Mouse (Mus musculus): ENCODE results near the gene Pafah2. TPM values are rescaled to one million over a fixed set of nuclear protein-coding genes. Genes with fewer than 3 reads are reported as not detected.

Gene Pafah2
- total RNA-seq, 2 experiments from 2014 or later, result 13.9 to 14.9 TPM

GRCm38 (mm10) chr4:134457130-134457825, 61.2 kb downstream of the Pafah2 start:
- no peak for DNase-seq (ENCODE audit: low spot score in 2 of 2)

- DNase-seq (ENCODE audit: low spot score in 2 of 2), result no peak
Observed at GRCm38 (mm10) chr4:134458856-134459255, 62.7 kb downstream of the Pafah2 start.

- no peak for DNase-seq (ENCODE audit: low spot score in 2 of 2)
Observed at GRCm38 (mm10) chr4:134460277-134460676, 64.2 kb downstream of the Pafah2 start.

GRCm38 (mm10) chr4:134461252-134461651, 65.1 kb downstream of the Pafah2 start:
- no peak for DNase-seq (ENCODE audit: low spot score in 2 of 2)

GRCm38 (mm10) chr4:134465789-134466188, 69.7 kb downstream of the Pafah2 start:
- DNase-seq (ENCODE audit: low spot score in 2 of 2), result no peak

GRCm38 (mm10) chr4:134466381-134467262, 70.5 kb downstream of the Pafah2 start:
- no peak for DNase-seq (ENCODE audit: low spot score in 2 of 2)

GRCm38 (mm10) chr4:134467435-134468214, 71.5 kb downstream of the Pafah2 start:
- no peak for DNase-seq (ENCODE audit: low spot score in 2 of 2)

- peak; percentile 77 to 86 for DNase-seq (ENCODE audit: low spot score in 2 of 2)
Observed at GRCm38 (mm10) chr4:134468215-134468575, 72.1 kb downstream of the Pafah2 start, which contains the start of gene Stmn1. Stmn1 (plus strand) TSS chr4:134468320.

- peak; percentile 89 to 93 for DNase-seq (ENCODE audit: low spot score in 2 of 2)
Observed at GRCm38 (mm10) chr4:134468578-134469266, 72.6 kb downstream of the Pafah2 start.

GRCm38 (mm10) chr4:134469341-134469796, 73.2 kb downstream of the Pafah2 start:
- no peak for DNase-seq (ENCODE audit: low spot score in 2 of 2)

- DNase-seq (ENCODE audit: low spot score in 2 of 2), result no peak
Observed at GRCm38 (mm10) chr4:134469985-134470384, 73.9 kb downstream of the Pafah2 start.

- no peak for DNase-seq (ENCODE audit: low spot score in 2 of 2)
Observed at GRCm38 (mm10) chr4:134471469-134471868, 75.3 kb downstream of the Pafah2 start.

GRCm38 (mm10) chr4:134473764-134474163, 77.6 kb downstream of the Pafah2 start:
- DNase-seq (ENCODE audit: low spot score in 2 of 2), result no peak

GRCm38 (mm10) chr4:134474240-134474639, 78.1 kb downstream of the Pafah2 start:
- DNase-seq (ENCODE audit: low spot score in 2 of 2), result no peak

GRCm38 (mm10) chr4:134476899-134477298, 80.8 kb downstream of the Pafah2 start:
- no peak for DNase-seq (ENCODE audit: low spot score in 2 of 2)

Small RNA genes lying within 50 kb of the gene (microRNA-seq; reads per million reads assigned to microRNA genes)
- not detected for gene Gm23634

Other genes starting within 250 kb of the Pafah2 start
- 10 to 100 TPM; 26.1 to 26.6 TPM for gene Cep85, start 209.2 kb upstream of the Pafah2 start, total RNA-seq (2021)
- gene Gm7534, start 193.3 kb upstream of the Pafah2 start, total RNA-seq (2021), result not detected
- gene Catsper4, start 168.9 kb upstream of the Pafah2 start, total RNA-seq (2021), result not detected
- 1 to 10 TPM in 1 of 2 experiments, under 1 TPM in 1; 0.34 to 3.0 TPM for gene Cnksr1, start 157.9 kb upstream of the Pafah2 start, total RNA-seq (2021)
- not detected for gene E130218I03Rik, start 152.7 kb upstream of the Pafah2 start, total RNA-seq (2021)
- 10 to 100 TPM; 11.3 to 12.5 TPM for gene Zfp593, start 150.7 kb upstream of the Pafah2 start, total RNA-seq (2021)
- not detected for gene Gm30191, start 149.4 kb upstream of the Pafah2 start, total RNA-seq (2021)
- 10 to 100 TPM in 1 of 2 experiments, 1 to 10 TPM in 1; 9.4 to 10.8 TPM for gene Grrp1, start 142.2 kb upstream of the Pafah2 start, total RNA-seq (2021)
- gene Pdik1l, start 108.4 kb upstream of the Pafah2 start, total RNA-seq (2021), result 10 to 100 TPM; 23.2 to 24.5 TPM
- gene Trim63, start 81.2 kb upstream of the Pafah2 start, total RNA-seq (2021), result 1 to 10 TPM in 1 of 2 experiments, under 1 TPM in 1; 0.56 to 2.1 TPM
- 10 to 100 TPM; 33.4 to 35.2 TPM for gene Slc30a2, start 53.1 kb upstream of the Pafah2 start, total RNA-seq (2021)
- gene Extl1, start 12.5 kb upstream of the Pafah2 start, total RNA-seq (2021), result 1 to 10 TPM; 1.4 to 1.5 TPM
- 100 to 1,000 TPM; 233 to 289 TPM for gene Stmn1, start 72.0 kb downstream of the Pafah2 start, total RNA-seq (2021)
- gene Paqr7, start 100.4 kb downstream of the Pafah2 start, total RNA-seq (2021), result 10 to 100 TPM; 36.8 to 40.5 TPM
- 1 to 10 TPM; 4.7 to 5.4 TPM for gene Aunip, start 114.7 kb downstream of the Pafah2 start, total RNA-seq (2021)
- gene Mtfr1l, start 139.1 kb downstream of the Pafah2 start, total RNA-seq (2021), result 100 to 1,000 TPM; 123 to 134 TPM
- 10 to 100 TPM; 49.4 to 52.7 TPM for gene Selenon, start 155.8 kb downstream of the Pafah2 start, total RNA-seq (2021)

Data from adrenal gland, postnatal 4 days (tissue).